Mouse (Mus musculus) erythroblast, embryonic 14.5 days (primary cell): ENCODE results near the gene Rbm20.

Experiments
- GATA1 ChIP-seq: IDR thresholded peaks from 2 replicates; pipeline ENCODE4 v1.6.1; 2012; ENCODE audit warnings: low read length, inconsistent platforms, mixed read lengths
- TAL1 ChIP-seq: IDR thresholded peaks from 3 replicates; pipeline ENCODE4 v1.6.1; 2012; ENCODE audit warnings: low read length, inconsistent platforms, mixed read lengths

DNA sequence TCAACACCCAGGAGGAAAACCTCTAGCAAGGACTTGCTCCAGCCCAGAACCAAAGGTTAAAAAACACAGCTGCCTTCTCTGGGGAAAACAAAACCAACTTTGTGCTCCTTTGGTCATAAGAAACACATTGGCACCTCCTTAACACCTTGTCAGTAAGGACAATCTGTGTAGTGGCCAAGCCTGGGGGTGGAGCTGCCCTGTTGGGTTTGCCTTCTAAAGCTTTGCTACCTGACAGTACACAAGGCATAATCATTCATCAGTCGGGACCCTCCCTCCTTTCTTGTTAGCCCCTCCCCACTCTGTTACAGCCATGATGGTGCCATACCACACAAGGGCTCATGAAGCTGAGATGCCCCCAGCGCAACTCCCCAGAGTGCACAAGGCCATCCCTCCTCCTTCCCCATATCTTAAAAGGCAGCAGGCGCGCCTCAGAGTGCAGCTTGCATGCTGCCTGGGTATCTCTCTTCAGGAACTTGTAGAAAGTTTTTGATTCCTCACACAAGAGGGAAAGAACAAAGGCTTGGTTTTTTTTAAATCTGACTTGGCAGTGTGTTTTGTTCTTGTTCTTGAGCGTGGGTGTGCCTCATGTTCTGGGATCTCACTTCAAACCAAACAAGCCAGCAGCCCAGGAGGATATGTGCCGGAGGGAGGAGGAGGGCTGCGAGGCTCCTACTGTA lies 132.2 kb downstream of the Rbm20 start:
- TF ChIP-seq TAL1, result peak; percentile 33; the same call in 1 of the 3 replicates
- no peak for TF ChIP-seq GATA1
